Mouse (Mus musculus) left cerebral cortex, postnatal 25 days (tissue): ENCODE results near the gene Ager. TPM values are rescaled to one million over a fixed set of nuclear protein-coding genes. Genes with fewer than 3 reads are reported as not detected.

Experiments
- DNase-seq, 2 experiments: peaks; one replicate each; pipeline ENCODE4 v3.0.0; 2022; ENCODE audit warnings: low spot score in 2 of 2, mixed read lengths in 1 of 2
- intact Hi-C: fragments of 180-260 bp; cut with DNase I; formaldehyde crosslinking; loops from one replicate; pipeline ENCODE4 v1.15.1; 2025
- total RNA-seq, 2 experiments: library from RNA; stranded (reverse); gene quantifications; 2 replicates each; pipeline ENCODE4 v1.2.3; 2021

Gene Ager
- total RNA-seq, 2 experiments from 2014 or later: 0.55 to 0.71 TPM

- intact Hi-C loops: no loop called here
- DNase-seq: no peak
Measured at GRCm38 (mm10) chr17:34599891-34600290, 2.2 kb downstream of the Ager start.

- intact Hi-C loops: no loop called here
- no peak for DNase-seq
Measured at GRCm38 (mm10) chr17:34601796-34602195, 4.1 kb downstream of the Ager start.

- DNase-seq: peak; percentile 99 to 100
- intact Hi-C loops: no loop called here
Measured at GRCm38 (mm10) chr17:34603375-34604060, 5.9 kb downstream of the Ager start, which contains the start of gene Rnf5. Gene Rnf5, minus strand, starts transcription at chr17:34603690.

- intact Hi-C loops: no loop called here
- DNase-seq: peak; percentile 96 to 99
Measured at GRCm38 (mm10) chr17:34604061-34604508, 6.4 kb downstream of the Ager start, which contains the start of gene Agpat1. Gene Agpat1, plus strand, starts transcription at chr17:34604262.

GRCm38 (mm10) chr17:34604511-34605237 is 7.0 kb downstream of the Ager start:
- intact Hi-C loops: loop anchor here (1.0 kb wide), 1 partner anchor 24 kb away; the partner anchor contains the start of gene Ppt2
- DNase-seq: peak in 1 of 2 experiments; percentile 20

GRCm38 (mm10) chr17:34605609-34606008 is 7.9 kb downstream of the Ager start:
- intact Hi-C loops: loop anchor here (1.0 kb wide), 1 partner anchor 23 kb away; the partner anchor contains the start of gene Ppt2
- peak; percentile 99 for DNase-seq

GRCm38 (mm10) chr17:34606186-34607039 is 8.8 kb downstream of the Ager start:
- intact Hi-C loops: no loop called here
- DNase-seq: no peak

GRCm38 (mm10) chr17:34607997-34608396 is 10.3 kb downstream of the Ager start:
- intact Hi-C loops: no loop called here

GRCm38 (mm10) chr17:34611050-34611449 is 13.4 kb downstream of the Ager start:
- intact Hi-C loops: no loop called here
- DNase-seq: no peak

More at GRCm38 (mm10) chr17:34607997-34608396, 10.3 kb downstream of the Ager start:
- no peak for DNase-seq

GRCm38 (mm10) chr17:34613054-34613645 is 15.5 kb downstream of the Ager start:
- intact Hi-C loops: no loop called here
- DNase-seq: no peak

- intact Hi-C loops: no loop called here
Measured at GRCm38 (mm10) chr17:34613830-34614229, 16.2 kb downstream of the Ager start.

GRCm38 (mm10) chr17:34615871-34616270 is 18.2 kb downstream of the Ager start, which contains the start of gene Egfl8:
Gene Egfl8, minus strand, starts transcription at chr17:34615971.
- DNase-seq: no peak
- intact Hi-C loops: no loop called here

More at GRCm38 (mm10) chr17:34613830-34614229, 16.2 kb downstream of the Ager start:
- DNase-seq: peak in 1 of 2 experiments; percentile 53

GRCm38 (mm10) chr17:34618999-34619398 is 21.3 kb downstream of the Ager start:
- intact Hi-C loops: loop anchor here (2.0 kb wide), 1 partner anchor 178 kb away; no protein-coding TSS in a partner anchor
- peak in 1 of 2 experiments; percentile 65 for DNase-seq

- no peak for DNase-seq
- intact Hi-C loops: no loop called here
Measured at GRCm38 (mm10) chr17:34621006-34621405, 23.3 kb downstream of the Ager start.

GRCm38 (mm10) chr17:34623161-34623560 is 25.5 kb downstream of the Ager start:
- no peak for DNase-seq
- intact Hi-C loops: no loop called here

GRCm38 (mm10) chr17:34624981-34625380 is 27.3 kb downstream of the Ager start:
- DNase-seq: no peak
- intact Hi-C loops: loop anchor here (5.0 kb wide), 2 partner anchors 33 to 503 kb away; partner anchors contain the start of genes Brd2 and Pbx2

GRCm38 (mm10) chr17:34626062-34626772 is 28.6 kb downstream of the Ager start:
- DNase-seq: no peak
- intact Hi-C loops: loop anchor here (5.0 kb wide), 2 partner anchors 34 to 504 kb away; partner anchors contain the start of genes Brd2 and Pbx2

GRCm38 (mm10) chr17:34626773-34627092 is 29.1 kb downstream of the Ager start:
- DNase-seq: peak in 1 of 2 experiments; percentile 63
- intact Hi-C loops: loop anchor here (5.0 kb wide), 2 partner anchors 34 to 504 kb away; partner anchors contain the start of genes Brd2 and Pbx2
